Mouse (Mus musculus): ENCODE results near the gene Adgrg1. TPM values are rescaled to one million over a fixed set of nuclear protein-coding genes. Genes with fewer than 3 reads are reported as not detected.

The Adgrg1 gene
- polyA plus RNA-seq, 1 experiment from 2014 or later, result 33.8 TPM

- H3K9ac ChIP-seq, result no peak overlapping the region
- H3K27ac ChIP-seq (ENCODE audit: low read depth), result no peak overlapping the region
- WGBS, result 54% methylated on average over 4 of the region's 4 CpGs
- TF ChIP-seq CTCF (IDR thresholded peaks at IDR 0.05; ENCODE audit: low read depth), result no peak
- no peak for DNase-seq
- H3K4me1 ChIP-seq (ENCODE audit: insufficient read depth), result no peaks in the 10 kb centered on the region
- ATAC-seq (ENCODE audit: insufficient read depth), result no peak
- no peaks in the 10 kb centered on the region for H3K27me3 ChIP-seq (ENCODE audit: insufficient read depth, low read length)
- no peak overlapping the region for H3K4me2 ChIP-seq
- no peaks in the 10 kb centered on the region for H3K9me3 ChIP-seq (ENCODE audit: low read depth, low read length)
- peaks cover 9% of the 10 kb centered on the region; the same call in 1 of the 2 replicates for H3K36me3 ChIP-seq (ENCODE audit: insufficient read depth)
- no peak overlapping the region for H3K4me3 ChIP-seq (ENCODE audit: low read depth, low read length)
Observed at GRCm38 (mm10) chr8:95016684-95017083, 42.1 kb downstream of the Adgrg1 start.

- TF ChIP-seq CTCF (IDR thresholded peaks at IDR 0.05; ENCODE audit: low read depth), result no peak
- no peaks in the 10 kb centered on the region for H3K4me1 ChIP-seq (ENCODE audit: insufficient read depth)
- DNase-seq (no peak), ATAC-seq (ENCODE audit: insufficient read depth) (no peak)
- 68% methylated on average over 11 of the region's 11 CpGs for WGBS
- no peak within 1 kb of the TSS for H3K4me3 ChIP-seq (ENCODE audit: low read depth, low read length)
- H3K36me3 ChIP-seq (ENCODE audit: insufficient read depth), result peaks cover 5% of the 10 kb centered on the region; the same call in 1 of the 2 replicates
- H3K4me2 ChIP-seq, result no peak within 1 kb of the TSS
- H3K27me3 ChIP-seq (ENCODE audit: insufficient read depth, low read length), result no peaks in the 10 kb centered on the region
- no peak within 1 kb of the TSS for H3K9ac ChIP-seq
- no peak within 1 kb of the TSS for H3K27ac ChIP-seq (ENCODE audit: low read depth)
- no peaks in the 10 kb centered on the region for H3K9me3 ChIP-seq (ENCODE audit: low read depth, low read length)
Observed at GRCm38 (mm10) chr8:95017451-95017850, 42.9 kb downstream of the Adgrg1 start, which contains the start of gene Adgrg3. TSS of gene Adgrg3 (plus strand) at chr8:95017692.

- no peak for DNase-seq
- Histone ChIP-seq H3K4me1 (ENCODE audit: insufficient read depth) (no peaks in the 10 kb centered on the region), H3K36me3 (ENCODE audit: insufficient read depth) (no peaks in the 10 kb centered on the region), H3K4me2 (no peak overlapping the region), H3K27me3 (ENCODE audit: insufficient read depth, low read length) (no peaks in the 10 kb centered on the region), H3K4me3 (ENCODE audit: low read depth, low read length) (no peak overlapping the region), H3K9me3 (ENCODE audit: low read depth, low read length) (no peaks in the 10 kb centered on the region), H3K9ac (no peak overlapping the region), H3K27ac (ENCODE audit: low read depth) (no peak overlapping the region)
- WGBS, result 56% methylated on average over 9 of the region's 9 CpGs
- no peak for TF ChIP-seq CTCF (IDR thresholded peaks at IDR 0.05; ENCODE audit: low read depth)
- no peak for ATAC-seq (ENCODE audit: insufficient read depth)
Observed at GRCm38 (mm10) chr8:95017969-95018635, 43.6 kb downstream of the Adgrg1 start.

GRCm38 (mm10) chr8:95020293-95020777 lies 45.8 kb downstream of the Adgrg1 start:
- TF ChIP-seq CTCF (IDR thresholded peaks at IDR 0.05; ENCODE audit: low read depth), result no peak
- peak; percentile 64; the same call in 1 of the 2 replicates for ATAC-seq (ENCODE audit: insufficient read depth)
- 42% methylated on average over 12 of the region's 12 CpGs for whole genome bisulfite sequencing
- Histone ChIP-seq H3K9ac (no peak overlapping the region), H3K9me3 (ENCODE audit: low read depth, low read length) (no peaks in the 10 kb centered on the region), H3K27me3 (ENCODE audit: insufficient read depth, low read length) (no peaks in the 10 kb centered on the region), H3K27ac (ENCODE audit: low read depth) (peak overlapping the region; percentile 75; the same call in 1 of the 2 replicates), H3K4me2 (peak overlapping the region; percentile 41), H3K36me3 (ENCODE audit: insufficient read depth) (no peaks in the 10 kb centered on the region), H3K4me1 (ENCODE audit: insufficient read depth) (no peaks in the 10 kb centered on the region), H3K4me3 (ENCODE audit: low read depth, low read length) (no peak overlapping the region)
- peak; percentile 48 for DNase-seq

- Histone ChIP-seq H3K4me2 (peak overlapping the region; percentile 41), H3K27me3 (ENCODE audit: insufficient read depth, low read length) (no peaks in the 10 kb centered on the region), H3K9me3 (ENCODE audit: low read depth, low read length) (no peaks in the 10 kb centered on the region), H3K27ac (ENCODE audit: low read depth) (no peak overlapping the region; the same call in 1 of the 2 replicates), H3K4me1 (ENCODE audit: insufficient read depth) (no peaks in the 10 kb centered on the region), H3K4me3 (ENCODE audit: low read depth, low read length) (no peak overlapping the region), H3K9ac (no peak overlapping the region), H3K36me3 (ENCODE audit: insufficient read depth) (no peaks in the 10 kb centered on the region)
- 63% methylated on average over 10 of the region's 10 CpGs for WGBS
- no peak for TF ChIP-seq CTCF (IDR thresholded peaks at IDR 0.05; ENCODE audit: low read depth)
- DNase-seq (no peak), ATAC-seq (ENCODE audit: insufficient read depth) (0 out of 2 replicates have a peak, but pooled peaks have one; percentile 33)
Observed at GRCm38 (mm10) chr8:95020821-95021220, 46.3 kb downstream of the Adgrg1 start.

GRCm38 (mm10) chr8:95023201-95023600 lies 48.6 kb downstream of the Adgrg1 start:
- Histone ChIP-seq H3K4me3 (ENCODE audit: low read depth, low read length) (no peak overlapping the region), H3K9me3 (ENCODE audit: low read depth, low read length) (no peaks in the 10 kb centered on the region), H3K36me3 (ENCODE audit: insufficient read depth) (no peaks in the 10 kb centered on the region), H3K27ac (ENCODE audit: low read depth) (no peak overlapping the region), H3K9ac (no peak overlapping the region), H3K27me3 (ENCODE audit: insufficient read depth, low read length) (no peaks in the 10 kb centered on the region), H3K4me1 (ENCODE audit: insufficient read depth) (no peaks in the 10 kb centered on the region), H3K4me2 (no peak overlapping the region)
- 15% methylated on average over 8 of the region's 8 CpGs for WGBS
- DNase-seq, result no peak
- ATAC-seq (ENCODE audit: insufficient read depth), result no peak
- TF ChIP-seq CTCF (IDR thresholded peaks at IDR 0.05; ENCODE audit: low read depth), result no peak

GRCm38 (mm10) chr8:95024387-95024786 lies 49.8 kb downstream of the Adgrg1 start:
- DNase-seq (no peak), ATAC-seq (ENCODE audit: insufficient read depth) (no peak)
- H3K9me3 ChIP-seq (ENCODE audit: low read depth, low read length), result no peaks in the 10 kb centered on the region
- H3K27ac ChIP-seq (ENCODE audit: low read depth), result no peak overlapping the region
- H3K4me3 ChIP-seq (ENCODE audit: low read depth, low read length), result no peak overlapping the region
- no peaks in the 10 kb centered on the region for H3K27me3 ChIP-seq (ENCODE audit: insufficient read depth, low read length)
- 74% methylated on average over 4 of the region's 4 CpGs for WGBS
- no peak overlapping the region for H3K4me2 ChIP-seq
- no peaks in the 10 kb centered on the region for H3K36me3 ChIP-seq (ENCODE audit: insufficient read depth)
- no peak overlapping the region for H3K9ac ChIP-seq
- no peak for TF ChIP-seq CTCF (IDR thresholded peaks at IDR 0.05; ENCODE audit: low read depth)
- H3K4me1 ChIP-seq (ENCODE audit: insufficient read depth), result no peaks in the 10 kb centered on the region

Measured in lung, embryonic 14.5 days (tissue).